Mouse (Mus musculus) heart, embryonic 15.5 days (tissue): ENCODE data around the gene Notch1. TPM values are rescaled to one million over a fixed set of nuclear protein-coding genes. Genes with fewer than 3 reads are reported as not detected.
A peak's percentile ranks its signal among the peaks of the same experiment; 100 is the strongest.

ENCODE experiments used
- ATAC-seq: fragments of 200-750 bp; cut with Nextera tagmentation; replicated peaks from 2 replicates; pipeline ENCODE4 v1.8.0; 2017; ENCODE audit warnings: low read depth, moderate TSS enrichment; ENCODE audit not compliant: insufficient number of reproducible peaks, insufficient read depth, low FRiP score
- H3K27ac ChIP-seq: fragments of 300-500 bp; sonication (generic); 2 replicates; pipeline ENCODE4 v1.5.1; 2015; ENCODE audit warnings: mild to moderate bottlenecking, inconsistent platforms
- H3K27me3 ChIP-seq: fragments of 300-500 bp; sonication (generic); 2 replicates; pipeline ENCODE4 v1.6.1; 2015; ENCODE audit warnings: inconsistent platforms
- H3K36me3 ChIP-seq: fragments of 300-500 bp; sonication (generic); 2 replicates; pipeline ENCODE4 v1.6.1; 2015; ENCODE audit warnings: mild to moderate bottlenecking, inconsistent platforms
- H3K4me1 ChIP-seq: fragments of 300-500 bp; sonication (generic); replicated peaks from 2 replicates; pipeline ENCODE4 v1.6.1; 2015; ENCODE audit warnings: inconsistent platforms
- H3K4me2 ChIP-seq: fragments of 300-500 bp; sonication (generic); 2 replicates; pipeline ENCODE4 v1.6.1; 2015; ENCODE audit warnings: inconsistent platforms, mild to moderate bottlenecking, moderate library complexity
- H3K4me3 ChIP-seq: fragments of 300-500 bp; sonication (generic); 2 replicates; pipeline ENCODE4 v1.5.1; 2015; ENCODE audit warnings: mild to moderate bottlenecking, inconsistent platforms
- H3K9ac ChIP-seq: fragments of 300-500 bp; sonication (generic); 2 replicates; pipeline ENCODE4 v1.6.1; 2015; ENCODE audit warnings: mild to moderate bottlenecking, inconsistent platforms
- H3K9me3 ChIP-seq: fragments of 300-500 bp; sonication (generic); replicated peaks from 2 replicates; pipeline ENCODE4 v1.6.1; 2016; ENCODE audit warnings: inconsistent platforms
- WGBS: fragments of 180-500 bp; shearing (Covaris S2); methylation state at CpG from one replicate; pipeline ENCODE4 v1.1.7; 2015; ENCODE audit warnings: mixed read lengths; 5-methylcytosine and 5-hydroxymethylcytosine counted together
- polyA plus RNA-seq: library from polyadenylated mRNA; unstranded; fragments of >200 nt; fragmentation: Nextera tagmentation; extraction: Ambion mirVana; gene quantifications from 2 replicates; pipeline ENCODE4 v1.2.1, GENCODE M21; 2015

Gene Notch1
- polyA plus RNA-seq, 1 experiment from 2014 or later: 10.8 TPM

DNA sequence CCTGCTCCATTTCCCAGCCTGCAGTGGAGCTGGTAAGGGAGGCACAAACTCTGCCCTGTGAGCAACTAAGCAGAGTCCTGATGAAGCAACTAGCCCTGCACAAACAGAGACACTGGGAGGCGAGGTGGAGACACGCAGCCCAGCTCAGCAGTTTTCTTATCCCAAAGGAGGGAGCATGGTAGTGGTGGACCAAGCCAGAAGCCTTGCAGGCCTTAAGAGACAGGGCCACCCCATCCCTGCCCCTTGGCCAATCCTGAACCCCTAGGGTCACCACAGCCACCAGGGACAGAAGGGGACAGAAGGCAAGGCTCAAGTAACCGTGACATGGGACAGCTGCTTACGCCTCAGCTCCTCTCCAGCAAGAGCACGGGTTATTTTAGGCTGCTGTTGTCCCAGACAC, 54.8 kb downstream of the Notch1 start:
- Histone ChIP-seq H3K9ac (no peak overlapping the region), H3K27ac (no peak overlapping the region), H3K4me1 (peaks cover 25% of the 10 kb centered on the region), H3K9me3 (no peaks in the 10 kb centered on the region), H3K27me3 (no peaks in the 10 kb centered on the region), H3K4me2 (no peak overlapping the region), H3K36me3 (peaks cover 53% of the 10 kb centered on the region), H3K4me3 (no peak overlapping the region)
- WGBS: 63% methylated on average over 5 of the region's 5 CpGs
- ATAC-seq: no peak

DNA sequence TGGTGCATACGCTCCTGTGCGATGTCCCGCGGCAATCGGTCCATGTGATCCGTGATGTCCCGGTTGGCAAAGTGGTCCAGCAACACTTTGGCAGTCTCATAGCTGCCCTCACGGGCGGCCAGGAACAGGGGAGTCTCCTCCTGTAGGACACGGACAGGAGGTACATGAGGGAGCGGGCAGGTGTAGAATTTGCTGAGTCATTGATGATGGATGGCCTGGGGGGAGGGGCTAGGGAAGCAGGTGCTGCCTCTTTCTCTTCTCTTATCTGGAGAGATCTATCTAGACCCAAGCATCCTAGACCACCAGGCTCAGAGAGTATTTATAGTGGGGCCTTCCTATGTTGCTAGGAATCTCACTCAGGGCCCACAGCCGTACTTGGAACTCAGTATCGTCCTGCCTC, 55.6 kb downstream of the Notch1 start:
- Histone ChIP-seq H3K27me3 (no peaks in the 10 kb centered on the region), H3K4me1 (peaks cover 25% of the 10 kb centered on the region), H3K36me3 (peaks cover 46% of the 10 kb centered on the region), H3K4me3 (no peak overlapping the region), H3K9me3 (no peaks in the 10 kb centered on the region), H3K4me2 (no peak overlapping the region), H3K9ac (no peak overlapping the region), H3K27ac (no peak overlapping the region)
- no peak for ATAC-seq
- 89% methylated on average over 13 of the region's 13 CpGs for WGBS

DNA sequence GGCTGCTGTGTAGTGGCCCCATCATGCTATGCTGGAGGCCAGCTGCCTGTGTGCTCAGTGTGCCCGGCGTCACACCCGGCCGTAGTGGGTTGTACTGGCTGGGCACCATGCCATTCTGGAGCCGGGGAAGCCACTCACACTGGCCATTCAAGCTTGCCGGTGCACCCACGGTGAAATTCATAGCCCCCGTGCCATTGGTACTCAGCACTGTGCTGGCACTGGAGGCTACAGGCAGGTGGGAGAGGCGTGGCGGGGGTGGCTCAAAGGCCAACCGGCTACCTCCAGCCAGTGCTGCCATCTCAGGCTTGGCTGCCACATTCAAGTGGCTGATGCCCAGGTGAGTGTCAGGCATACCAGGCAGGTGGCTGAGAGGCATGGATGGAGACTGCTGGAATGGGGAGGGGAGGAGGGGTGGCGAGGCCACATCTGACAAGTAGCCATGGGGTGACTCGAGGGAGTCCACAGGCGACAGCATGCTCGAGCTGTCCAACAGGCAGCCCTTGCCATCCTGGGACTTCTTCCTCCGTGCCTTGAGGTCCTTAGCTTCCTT, 56.3 kb downstream of the Notch1 start:
- Histone ChIP-seq H3K36me3 (peaks cover 40% of the 10 kb centered on the region), H3K4me2 (no peak overlapping the region), H3K4me1 (peaks cover 25% of the 10 kb centered on the region), H3K9ac (no peak overlapping the region), H3K27ac (no peak overlapping the region), H3K27me3 (no peaks in the 10 kb centered on the region), H3K4me3 (no peak overlapping the region), H3K9me3 (no peaks in the 10 kb centered on the region)
- 86% methylated on average over 16 of the region's 16 CpGs for WGBS
- ATAC-seq: no peak

DNA sequence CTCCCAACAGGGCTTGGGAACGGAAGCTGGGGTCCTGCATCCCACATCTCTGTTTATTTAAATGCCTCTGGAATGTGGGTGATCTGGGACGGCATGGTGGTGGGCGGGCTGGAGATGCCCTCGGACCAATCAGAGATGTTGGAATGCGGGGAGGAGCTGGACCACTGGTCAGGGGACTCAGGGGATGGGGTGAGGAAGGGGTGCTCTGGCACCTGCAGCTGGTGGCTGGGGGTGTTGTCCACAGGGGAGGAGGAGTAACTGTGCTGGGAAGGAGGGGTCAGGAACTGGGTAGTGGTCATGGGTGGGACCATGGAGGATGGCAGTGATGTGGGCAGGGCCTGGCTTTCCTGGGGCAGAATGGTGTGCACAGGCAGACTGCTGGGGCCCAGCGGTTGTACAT, 57.0 kb downstream of the Notch1 start:
- WGBS: 45% methylated on average over 6 of the region's 6 CpGs
- H3K4me3 ChIP-seq: no peak overlapping the region
- H3K36me3 ChIP-seq: peaks cover 36% of the 10 kb centered on the region
- no peak overlapping the region for H3K4me2 ChIP-seq
- no peak overlapping the region for H3K27ac ChIP-seq
- H3K27me3 ChIP-seq: no peaks in the 10 kb centered on the region
- peaks cover 25% of the 10 kb centered on the region for H3K4me1 ChIP-seq
- H3K9ac ChIP-seq: no peak overlapping the region
- 0 out of 2 replicates have a peak, but pooled peaks have one; percentile 20 for ATAC-seq
- no peaks in the 10 kb centered on the region for H3K9me3 ChIP-seq

DNA sequence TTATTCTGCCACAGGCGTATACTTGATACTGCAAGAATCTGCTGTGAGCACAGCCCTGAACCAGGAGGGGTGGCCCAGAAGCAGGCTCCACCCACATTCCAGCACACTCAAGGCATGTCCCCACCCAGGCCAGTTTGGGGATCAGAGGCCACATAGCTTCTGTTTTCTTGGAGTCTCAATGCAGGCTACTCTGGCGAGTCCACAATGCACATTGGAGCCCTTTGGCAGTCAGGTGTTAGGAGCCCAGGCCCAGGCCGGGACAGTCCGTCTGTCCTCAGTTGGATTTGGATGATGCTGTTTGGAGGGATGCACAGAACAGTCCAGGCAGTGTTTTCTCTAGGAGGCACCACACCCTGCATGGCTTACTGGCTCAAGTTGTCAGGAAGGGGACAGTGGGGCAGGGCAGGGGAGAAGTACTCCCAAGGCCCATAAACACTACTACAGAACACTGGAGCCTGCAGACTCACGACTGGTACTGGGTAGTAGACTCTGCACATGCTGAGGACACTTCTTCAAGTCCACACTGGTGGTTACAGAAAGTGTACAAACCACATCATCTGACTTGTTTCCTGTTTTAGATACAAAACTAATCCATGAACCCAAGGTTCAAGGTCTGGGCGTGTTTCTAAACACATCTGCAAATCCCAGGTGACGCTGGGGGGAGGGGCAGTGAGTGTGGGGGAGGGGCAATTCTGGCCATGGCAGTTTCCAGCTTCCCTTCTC, 57.9 kb downstream of the Notch1 start:
- H3K27me3 ChIP-seq: no peaks in the 10 kb centered on the region
- peak; percentile 38; the same call in 1 of the 2 replicates for ATAC-seq
- H3K9me3 ChIP-seq: no peaks in the 10 kb centered on the region
- peaks cover 25% of the 10 kb centered on the region for H3K4me1 ChIP-seq
- no peak overlapping the region for H3K9ac ChIP-seq
- WGBS: 34% methylated on average over 7 of the region's 7 CpGs
- peak overlapping the region; percentile 53 for H3K27ac ChIP-seq
- H3K4me2 ChIP-seq: no peak overlapping the region
- peaks cover 27% of the 10 kb centered on the region for H3K36me3 ChIP-seq
- no peak overlapping the region for H3K4me3 ChIP-seq

DNA sequence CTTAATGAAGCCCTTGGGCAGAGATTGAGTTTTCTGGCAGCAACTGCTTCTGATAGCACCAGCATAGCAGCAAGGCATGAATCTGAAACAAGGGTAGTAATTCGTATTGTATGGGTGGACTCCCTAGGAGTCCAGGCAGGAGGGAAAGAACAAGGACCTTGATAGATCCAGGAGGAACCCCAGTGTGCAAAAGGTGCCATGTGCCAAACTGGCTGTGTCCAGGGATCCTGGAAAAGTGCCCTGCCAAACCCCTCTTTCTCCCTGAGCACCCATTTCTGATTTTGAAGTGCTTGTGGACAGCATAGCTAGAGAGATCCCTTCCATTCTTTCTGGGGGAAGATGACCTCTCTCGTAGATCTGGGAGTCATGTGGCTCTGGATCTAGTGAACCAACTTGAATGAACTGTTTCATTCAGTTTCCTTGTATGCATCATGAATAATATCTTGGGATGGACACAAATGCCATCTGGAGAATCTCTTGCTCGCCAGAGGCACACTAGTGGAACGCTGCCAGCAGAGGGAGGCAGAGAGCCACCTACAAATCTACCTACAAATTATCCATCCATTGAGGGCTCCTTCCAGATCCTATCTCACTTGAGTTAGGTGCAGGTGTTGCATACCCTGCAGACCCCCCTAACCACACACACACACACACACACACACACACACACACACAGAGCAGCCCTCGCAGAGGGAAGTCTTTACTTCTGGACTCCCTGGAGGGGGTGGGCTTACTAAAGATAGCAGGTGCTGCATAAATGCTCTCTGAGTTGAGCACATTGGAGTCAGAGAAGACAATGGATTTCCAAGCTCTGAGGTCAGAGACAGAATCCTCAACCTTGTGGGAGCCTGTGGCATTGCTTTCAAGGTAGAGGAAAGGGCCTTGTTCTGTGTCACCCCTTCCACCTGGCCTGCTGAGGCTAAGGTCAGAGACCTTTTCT, 67.1 kb downstream of the Notch1 start:
- Histone ChIP-seq H3K4me3 (no peak overlapping the region), H3K4me2 (no peak overlapping the region), H3K27me3 (no peaks in the 10 kb centered on the region), H3K9ac (no peak overlapping the region), H3K27ac (no peak overlapping the region), H3K9me3 (no peaks in the 10 kb centered on the region), H3K36me3 (no peaks in the 10 kb centered on the region), H3K4me1 (peaks cover 42% of the 10 kb centered on the region)
- WGBS: 21% methylated on average over 5 of the region's 5 CpGs
- no peak for ATAC-seq

DNA sequence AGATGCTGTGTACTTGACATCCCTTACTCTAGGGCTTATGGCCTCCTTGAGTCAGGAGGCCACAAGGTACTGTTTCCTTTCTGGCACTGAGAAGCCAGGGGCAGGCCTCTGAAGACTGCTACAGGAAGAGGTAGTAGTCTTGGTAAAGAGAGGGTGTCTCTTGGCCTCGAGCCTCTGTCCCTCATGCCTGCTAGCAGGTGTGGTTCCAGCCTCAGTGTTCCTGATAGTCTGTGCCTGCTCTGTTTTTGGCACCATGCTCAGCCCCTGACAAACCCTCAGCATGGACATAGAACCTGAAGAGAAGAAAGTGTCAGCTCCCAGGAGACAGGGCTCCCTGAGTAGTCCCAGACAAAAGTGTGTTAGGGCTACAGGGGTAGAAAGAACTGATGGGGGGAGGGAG, 69.0 kb downstream of the Notch1 start:
- Histone ChIP-seq H3K9me3 (no peaks in the 10 kb centered on the region), H3K36me3 (no peaks in the 10 kb centered on the region), H3K27me3 (no peaks in the 10 kb centered on the region), H3K4me2 (no peak overlapping the region), H3K9ac (no peak overlapping the region), H3K27ac (no peak overlapping the region), H3K4me3 (no peak overlapping the region), H3K4me1 (peaks cover 58% of the 10 kb centered on the region)
- 68% methylated on average over 1 of the region's 1 CpGs for WGBS
- no peak for ATAC-seq

DNA sequence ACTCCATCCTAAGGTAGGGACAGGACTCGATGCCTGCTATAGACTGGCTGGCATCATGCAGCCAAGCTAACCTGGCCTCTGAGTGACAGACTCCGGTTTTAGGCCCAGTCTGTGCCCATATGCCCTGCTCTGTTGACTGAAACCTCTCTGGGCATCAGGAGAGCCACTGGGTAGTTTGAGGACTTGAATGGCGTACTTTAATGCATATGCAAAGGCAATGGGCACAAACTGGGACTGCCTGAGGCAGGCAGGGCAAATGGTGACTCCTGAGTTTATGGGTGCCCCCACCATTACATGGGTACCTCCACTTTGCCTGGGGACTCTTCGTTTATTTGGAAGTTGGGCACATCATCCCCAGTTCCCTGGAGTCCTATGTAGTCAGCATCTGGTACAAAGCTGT, 69.8 kb downstream of the Notch1 start:
- Histone ChIP-seq H3K27ac (peak overlapping the region; percentile 98), H3K9me3 (no peaks in the 10 kb centered on the region), H3K4me2 (peak overlapping the region; percentile 77), H3K27me3 (no peaks in the 10 kb centered on the region), H3K4me3 (peak overlapping the region; percentile 85), H3K9ac (peak overlapping the region; percentile 76), H3K4me1 (peaks cover 58% of the 10 kb centered on the region), H3K36me3 (peaks cover 2% of the 10 kb centered on the region; the same call in 1 of the 2 replicates)
- 65% methylated on average over 4 of the region's 4 CpGs for WGBS
- ATAC-seq: no peak

DNA sequence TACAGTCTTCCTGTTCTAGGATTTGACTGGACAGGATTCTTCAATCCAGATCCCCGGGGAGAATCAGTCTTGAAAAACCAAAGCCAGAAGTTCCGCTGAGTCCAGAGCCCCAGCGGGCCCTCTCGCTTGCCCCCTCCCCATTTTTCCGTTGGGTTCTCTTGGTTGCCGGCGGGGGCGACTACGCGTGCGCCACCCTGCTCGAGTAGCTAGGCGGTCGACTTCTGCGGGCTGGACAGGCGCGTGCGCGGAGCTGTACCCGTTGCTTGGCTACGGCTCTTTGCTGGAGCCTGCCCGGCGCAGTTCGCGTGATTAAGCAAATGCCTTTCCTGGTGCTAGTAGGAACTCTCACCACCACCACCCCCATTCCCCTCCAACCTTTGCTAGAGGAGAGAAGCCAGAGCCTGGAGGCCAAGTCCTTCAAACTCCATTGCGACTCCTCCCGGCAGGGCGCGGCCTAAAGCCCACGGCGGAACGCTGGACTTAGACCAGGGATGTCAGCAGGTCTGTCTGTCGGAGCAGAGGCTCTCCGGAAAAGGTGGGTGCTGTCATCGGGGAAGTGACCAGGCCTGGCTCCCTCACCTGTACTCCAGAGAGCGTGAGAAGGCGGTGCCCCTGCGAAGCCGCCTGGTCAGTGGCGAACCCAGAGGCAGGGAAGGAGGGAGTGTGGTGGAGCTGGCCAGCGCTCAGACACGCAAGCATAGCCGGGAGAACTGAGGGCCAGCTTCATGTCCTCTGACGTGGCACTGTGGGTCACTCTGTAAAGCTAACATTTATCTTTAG, 70.6 kb downstream of the Notch1 start:
- H3K36me3 ChIP-seq: peaks cover 10% of the 10 kb centered on the region
- peaks cover 51% of the 10 kb centered on the region for H3K4me1 ChIP-seq
- H3K9me3 ChIP-seq: no peaks in the 10 kb centered on the region
- H3K27ac ChIP-seq: peak overlapping the region; percentile 98
- H3K4me3 ChIP-seq: peak overlapping the region; percentile 85
- ATAC-seq: peak; percentile 86
- peak overlapping the region; percentile 76 for H3K9ac ChIP-seq
- peak overlapping the region; percentile 77 for H3K4me2 ChIP-seq
- no peaks in the 10 kb centered on the region for H3K27me3 ChIP-seq
- WGBS: under 1% methylated on average over 44 of the region's 44 CpGs

DNA sequence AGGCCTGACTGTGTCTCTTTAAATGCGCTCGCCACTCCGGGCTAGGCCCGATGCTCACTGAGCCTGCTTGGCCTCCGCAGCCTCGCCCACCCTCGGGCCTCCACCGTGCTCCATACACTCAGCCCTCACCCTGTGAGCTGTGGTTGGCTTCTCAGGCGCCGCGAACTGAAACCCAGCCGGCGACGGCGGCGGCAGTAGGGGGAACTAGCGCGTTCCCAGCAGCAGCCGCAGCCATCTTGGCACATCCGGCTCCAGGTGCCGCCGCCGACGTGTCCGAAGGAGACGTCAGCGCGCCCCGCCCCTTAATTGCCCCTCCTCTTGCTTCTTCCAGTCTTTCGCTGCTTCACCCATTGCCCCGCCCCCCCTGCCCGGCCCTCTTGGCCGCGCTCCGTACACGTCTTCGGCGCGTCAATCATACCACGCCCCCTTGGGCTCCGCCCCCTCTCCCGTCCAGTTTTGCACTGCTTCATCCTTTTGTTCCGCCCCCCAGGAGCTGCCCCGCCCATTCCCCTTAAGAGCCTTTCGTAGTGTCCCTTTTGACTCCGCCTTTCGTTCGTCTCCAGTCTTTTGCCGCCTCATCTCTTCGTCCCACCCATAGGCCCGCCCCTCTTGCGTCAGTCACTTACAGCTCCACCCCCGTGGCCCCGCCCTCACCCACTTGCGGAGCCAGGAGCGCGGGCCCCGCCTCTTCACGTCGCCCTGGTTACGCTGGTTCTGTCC, 71.4 kb downstream of the Notch1 start, which contains the start of gene Sec16a:
Gene Sec16a, minus strand, starts transcription at position 271 of the 720 bp plus-strand sequence.
- peaks cover 47% of the 10 kb centered on the region for H3K4me1 ChIP-seq
- under 1% methylated on average over 60 of the region's 61 CpGs for WGBS

More for the DNA sequence above, 71.4 kb downstream of the Notch1 start, which contains the start of gene Sec16a:
- Histone ChIP-seq H3K27me3 (no peaks in the 10 kb centered on the region), H3K4me2 (peak within 1 kb of the TSS; percentile 79), H3K36me3 (peaks cover 18% of the 10 kb centered on the region), H3K4me3 (peak within 1 kb of the TSS; percentile 85), H3K9me3 (no peaks in the 10 kb centered on the region), H3K9ac (peak within 1 kb of the TSS; percentile 86), H3K27ac (peak within 1 kb of the TSS; percentile 98)
- peak; percentile 93 for ATAC-seq
